Mouse (Mus musculus) gastrocnemius, postnatal 4 days (tissue): ENCODE results near the gene Gm17482. TPM values are rescaled to one million over a fixed set of nuclear protein-coding genes. Genes with fewer than 3 reads are reported as not detected.
"Not testable (repeated sequence)": the region's sequence is repeated elsewhere in the genome, so short reads cannot be mapped to it uniquely, and the experiment has no call there.

Source experiments
- DNase-seq, 2 experiments: peaks; one replicate each; pipeline ENCODE4 v3.0.0; 2021 to 2022; ENCODE audit warnings: low spot score in 2 of 2, mixed read lengths in 2 of 2
- long read RNA-seq, 2 experiments: library from polyadenylated mRNA; stranded (forward); transcript quantifications; one replicate each; pipeline ENCODE4 v2.0.0; 2021
- total RNA-seq, 2 experiments: library from RNA; stranded (reverse); gene quantifications; 2 replicates each; pipeline ENCODE4 v1.2.3; 2021

The Gm17482 gene
- total RNA-seq = not detected
- long read RNA-seq, experiment 1 = 0 reads
- long read RNA-seq, experiment 2 = 0 reads

- DNase-seq = no peak
These were observed at the start of gene Gm17482 for GRCm38 (mm10) chr6:115227043-115227442. Gm17482 (plus strand) TSS chr6:115227343.

DNA sequence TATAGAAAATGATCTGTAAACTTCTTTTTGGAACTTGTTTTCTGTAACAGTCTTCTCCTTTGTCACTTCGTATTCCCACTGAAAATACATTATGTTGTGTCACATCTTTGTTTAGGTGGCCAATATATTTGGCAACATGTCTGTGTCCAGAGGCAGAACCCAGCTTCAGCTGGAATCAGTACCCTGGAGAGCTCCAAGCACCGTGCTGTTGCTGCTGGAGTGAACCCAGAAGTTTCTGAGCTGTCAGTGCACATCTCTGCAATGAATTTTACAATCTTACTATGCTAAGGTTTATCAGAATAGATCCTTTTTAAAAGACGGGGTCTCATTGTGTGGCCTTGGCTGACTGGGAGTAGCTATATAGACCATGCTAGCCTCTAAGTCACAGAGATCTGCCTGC is 48.3 kb upstream of the Gm17482 start:
- peak in 1 of 2 experiments; percentile 46 for DNase-seq

GRCm38 (mm10) chr6:115181094-115181493 is 46.0 kb upstream of the Gm17482 start:
- no peak for DNase-seq

DNA sequence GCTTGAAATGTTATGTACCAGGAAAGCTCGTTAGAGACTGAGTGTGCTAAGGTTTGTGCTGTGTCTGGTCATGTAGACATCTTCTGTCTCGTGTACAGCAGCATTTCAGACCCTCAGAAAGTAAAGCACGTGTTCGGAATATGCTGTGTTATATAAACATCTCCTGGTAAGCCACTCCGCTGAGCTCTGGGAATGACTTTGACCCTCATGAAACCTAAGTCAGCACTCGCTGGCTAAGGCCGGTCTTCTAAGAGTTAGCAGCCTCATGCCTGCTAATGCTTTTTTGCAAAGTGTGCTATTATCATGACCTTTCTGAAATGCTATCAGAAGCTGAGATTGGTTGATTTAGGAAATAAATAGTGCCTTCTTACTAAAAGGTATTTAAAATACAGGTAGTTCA is 36.0 kb upstream of the Gm17482 start:
- no peak for DNase-seq

GRCm38 (mm10) chr6:115200753-115201152 is 26.4 kb upstream of the Gm17482 start:
- no peak for DNase-seq

DNA sequence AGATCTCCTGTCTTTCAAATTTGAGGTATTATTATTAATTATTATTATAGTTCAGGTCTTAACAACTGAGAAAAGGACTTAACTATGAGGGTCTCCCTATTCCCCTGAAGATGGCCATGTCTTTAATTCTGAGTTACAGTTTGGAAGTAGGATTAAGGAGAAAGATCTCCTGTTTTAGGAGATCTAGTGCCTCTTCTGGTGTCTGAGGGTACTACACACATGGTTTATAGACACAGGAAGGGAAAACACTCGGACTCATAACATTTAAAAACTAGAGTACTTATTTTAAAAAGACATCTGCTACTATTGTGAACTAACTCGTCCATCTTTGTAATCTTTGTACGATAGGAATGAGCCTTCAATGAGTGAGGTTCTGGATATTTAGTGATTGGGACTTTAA is 24.1 kb upstream of the Gm17482 start:
- DNase-seq = no peak

- no peak for DNase-seq
These were observed 17.0 kb upstream of the Gm17482 start for GRCm38 (mm10) chr6:115210187-115210586.

GRCm38 (mm10) chr6:115210820-115211219 is 16.3 kb upstream of the Gm17482 start:
- no peak for DNase-seq

DNA sequence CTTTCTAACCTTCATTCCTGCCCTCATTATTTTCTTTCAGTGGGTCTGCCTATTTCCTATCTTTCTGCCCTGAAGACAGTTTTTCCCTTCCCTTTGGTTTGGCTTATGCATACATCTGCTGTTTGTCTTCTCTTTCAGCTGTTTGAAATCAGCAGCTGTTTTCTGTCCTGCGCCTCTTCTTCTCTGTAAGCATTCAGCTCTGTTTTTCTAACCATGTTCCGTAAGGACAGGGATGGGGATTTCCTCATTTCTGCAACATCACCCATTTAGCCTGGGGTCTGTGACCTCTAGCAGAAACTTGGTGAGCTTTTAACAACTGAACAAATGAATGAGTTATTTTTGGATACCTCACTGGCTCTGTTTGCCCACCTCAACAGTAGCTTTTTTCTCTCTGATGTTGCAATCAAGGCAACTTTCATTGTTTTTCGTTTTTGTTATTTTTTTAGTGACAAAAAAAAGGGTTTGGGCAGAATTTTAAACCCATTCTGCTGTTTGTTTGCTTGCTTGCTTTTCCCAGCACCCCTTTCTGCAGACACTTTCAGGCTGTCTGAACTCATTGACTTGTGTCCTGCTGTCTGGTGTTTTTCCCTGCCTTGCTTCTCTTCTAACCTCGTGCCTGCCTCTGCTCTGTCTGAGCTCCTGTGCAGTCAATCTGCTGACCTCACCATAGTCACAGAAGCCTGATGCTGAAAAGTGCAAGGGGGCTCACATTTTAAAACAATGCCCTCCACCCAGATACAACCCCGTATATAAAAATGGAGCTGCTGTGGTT is 14.8 kb upstream of the Gm17482 start:
- DNase-seq = no peak

DNA sequence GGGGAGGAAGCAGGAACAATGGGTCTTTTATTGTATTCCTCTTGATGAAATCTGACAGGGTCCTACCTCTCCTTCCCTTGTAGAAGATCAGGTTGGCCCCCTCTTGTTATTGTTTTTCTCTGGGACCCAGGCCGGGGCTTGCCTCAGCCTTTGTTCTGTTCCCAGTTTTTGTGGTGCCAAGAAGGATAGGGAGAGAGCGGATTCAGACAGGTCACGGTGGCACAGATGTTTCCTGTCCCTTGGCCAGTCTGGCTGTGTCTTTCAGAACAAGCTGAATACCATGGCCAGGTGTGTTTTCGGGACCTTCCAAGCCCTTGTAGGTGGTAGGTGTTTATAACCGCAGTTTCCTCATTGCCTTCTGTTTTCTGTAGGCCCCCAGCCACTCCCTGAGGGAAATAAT is 14.0 kb upstream of the Gm17482 start:
- no peak for DNase-seq

DNA sequence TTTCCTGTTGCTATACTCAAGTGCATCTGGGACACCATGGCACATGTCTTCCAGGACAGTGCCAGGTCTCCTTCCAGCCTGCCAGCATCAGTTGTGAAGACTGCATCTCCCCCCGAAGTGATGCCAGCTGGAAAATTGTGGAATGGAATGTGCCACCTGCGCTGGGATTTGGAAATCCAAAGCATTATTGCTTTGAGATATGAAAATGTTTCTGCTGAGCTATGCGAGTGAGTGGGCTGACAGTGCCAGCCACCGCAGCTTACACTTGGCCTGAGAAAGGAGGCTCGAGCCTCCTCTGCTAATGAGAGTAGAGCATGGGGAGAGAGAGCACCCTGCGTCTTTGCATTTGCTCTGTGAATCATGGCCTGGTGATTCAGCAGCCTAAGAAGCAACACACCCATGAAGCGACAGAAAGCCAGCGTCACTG is 5.9 kb upstream of the Gm17482 start:
- no peak for DNase-seq

- no peak for DNase-seq
These were observed 1.6 kb upstream of the Gm17482 start for GRCm38 (mm10) chr6:115225519-115225918.

DNA sequence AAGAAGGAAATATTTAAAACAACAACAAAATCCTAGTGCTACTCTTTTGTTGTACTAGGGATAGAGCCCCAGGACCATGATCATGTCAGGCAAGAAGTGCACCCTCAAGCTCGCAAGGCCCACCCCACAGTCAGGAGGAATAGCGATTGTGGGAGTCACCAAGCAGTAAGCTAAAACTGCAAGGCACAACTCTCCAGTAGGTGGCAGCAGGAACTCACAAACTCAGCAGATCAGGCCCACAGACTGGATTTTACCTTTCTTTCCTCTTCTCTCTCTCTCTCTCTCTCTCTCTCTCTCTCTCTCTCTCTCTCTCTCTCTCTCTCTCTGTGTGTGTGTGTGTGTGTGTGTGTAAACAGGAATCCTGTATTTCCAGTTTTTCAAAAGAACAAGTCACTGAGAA is 386 bp downstream of the Gm17482 start:
- DNase-seq = peak; percentile 44 to 71

GRCm38 (mm10) chr6:115230557-115230956 is 3.4 kb downstream of the Gm17482 start:
- DNase-seq = no peak

- no peak for DNase-seq
These were observed 4.7 kb downstream of the Gm17482 start for GRCm38 (mm10) chr6:115231836-115232235.

DNA sequence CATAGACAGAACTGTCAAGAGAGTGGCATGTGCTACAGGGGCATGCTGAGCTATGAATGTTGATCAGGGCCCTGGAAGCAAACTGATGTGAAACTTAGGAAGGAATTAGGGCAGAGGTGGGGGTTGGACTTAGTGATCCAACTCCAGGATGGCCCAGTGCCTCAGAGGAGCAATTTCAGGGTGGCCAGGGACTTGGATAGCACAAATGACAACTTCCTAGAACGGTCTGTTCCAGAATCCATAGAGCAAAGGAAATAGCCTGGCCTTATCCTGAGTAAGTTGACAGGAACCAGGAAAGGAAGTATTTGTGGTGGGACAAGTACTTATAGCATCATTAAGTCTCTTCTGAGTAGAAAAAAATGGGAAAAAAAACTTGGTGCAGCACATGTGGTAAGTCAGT is 5.4 kb downstream of the Gm17482 start:
- DNase-seq = no peak

GRCm38 (mm10) chr6:115238031-115239027 is 11.2 kb downstream of the Gm17482 start:
- DNase-seq = no peak

GRCm38 (mm10) chr6:115239335-115239734 is 12.2 kb downstream of the Gm17482 start:
- no peak for DNase-seq

GRCm38 (mm10) chr6:115240431-115240830 is 13.3 kb downstream of the Gm17482 start:
- DNase-seq = not testable (repeated sequence)

DNA sequence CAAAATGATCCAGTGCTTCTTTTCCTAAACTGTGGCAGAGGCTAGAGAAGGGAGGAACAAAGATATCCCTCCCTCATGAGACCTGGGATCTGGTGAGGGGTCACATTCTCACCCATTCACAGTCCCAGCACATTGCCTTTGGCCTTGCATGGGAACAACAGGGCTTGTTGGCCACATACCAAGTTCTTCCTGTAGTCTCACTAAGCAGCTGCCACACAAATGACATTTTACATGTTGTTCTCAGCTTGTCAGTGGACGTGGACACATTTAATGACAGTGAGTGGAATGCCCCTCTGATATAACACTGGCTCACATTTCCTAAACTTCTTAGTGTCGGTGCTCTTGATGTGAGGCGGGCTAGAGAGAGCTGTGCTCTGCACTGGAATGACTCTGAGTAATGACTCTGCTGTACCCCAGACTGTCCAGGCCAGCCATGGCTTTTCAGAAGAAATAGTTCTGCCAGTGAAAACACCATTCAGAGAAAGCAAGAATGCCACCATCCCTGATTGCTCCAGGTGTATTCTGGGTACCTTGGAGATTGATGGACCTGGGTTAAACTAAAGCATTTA is 14.1 kb downstream of the Gm17482 start:
- DNase-seq = no peak

DNA sequence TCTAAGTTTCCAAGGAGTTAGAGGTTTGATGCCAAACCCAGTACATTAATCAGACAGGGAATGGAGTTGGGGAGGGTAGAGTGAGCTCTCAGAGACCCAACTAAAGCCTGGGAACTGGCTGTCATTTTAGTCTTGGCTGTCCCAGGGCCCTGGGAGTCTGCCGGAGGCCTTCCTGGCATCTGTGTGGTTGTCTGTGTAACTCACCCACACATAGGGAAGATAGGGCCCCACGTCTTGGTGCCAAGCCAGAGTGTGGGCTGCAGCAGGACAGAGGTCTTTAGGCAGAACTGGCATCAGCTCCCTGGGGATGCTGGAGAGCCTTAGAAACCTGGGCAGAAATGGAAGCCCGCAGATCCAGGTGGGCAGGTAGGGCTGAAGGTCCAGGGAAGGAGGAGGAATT is 14.8 kb downstream of the Gm17482 start:
- DNase-seq = no peak

DNA sequence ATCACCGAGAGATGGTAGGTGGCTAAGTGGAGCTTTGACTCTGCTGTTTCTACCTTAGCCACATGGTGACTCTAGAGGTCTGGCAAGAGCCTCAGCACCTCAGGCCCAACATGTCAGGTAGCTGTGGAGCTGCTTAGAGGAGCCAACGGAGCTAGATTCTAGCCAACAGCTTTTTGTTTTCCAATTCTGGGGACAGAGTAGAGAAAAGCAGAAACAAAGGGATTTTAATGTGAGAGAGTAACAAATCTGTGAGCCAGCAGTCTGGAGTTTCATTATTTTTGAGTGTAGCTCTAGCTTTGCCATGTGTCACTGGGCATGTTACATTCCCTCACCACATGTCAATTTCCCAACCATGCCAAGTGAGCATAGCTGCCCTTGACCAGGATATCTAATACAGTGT is 17.1 kb downstream of the Gm17482 start:
- no peak for DNase-seq
